In the genomic region with DNA sequence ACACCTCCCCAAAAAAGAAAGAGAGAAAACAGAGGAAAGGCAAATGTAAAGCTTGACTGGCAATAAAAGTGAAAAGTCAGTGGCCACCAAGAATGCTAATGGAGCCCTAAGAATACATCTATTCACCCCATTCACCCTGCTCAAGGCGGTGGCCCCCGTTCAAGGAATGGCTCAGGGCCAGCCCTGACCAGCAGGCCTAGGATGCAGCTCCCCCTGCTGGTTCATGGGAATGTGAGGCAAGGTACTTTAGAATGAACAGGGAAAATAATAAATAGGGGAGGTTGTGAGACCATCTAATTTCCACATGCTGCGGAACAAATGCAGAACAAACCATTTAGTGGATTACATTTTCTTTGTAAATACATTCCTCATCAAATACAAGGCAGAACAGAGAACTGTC, we compare ENCODE assay signal across 8 mouse cellular contexts. TPM values are rescaled to one million over a fixed set of nuclear protein-coding genes. Genes with fewer than 3 reads are reported as not detected.
DNase-seq lines count a peak whose midpoint lies in the region; ATAC-seq lines count a peak whose summit lies in the region.

No protein-coding gene starts in this region.

- H3K9ac ChIP-seq in heart, embryonic 12.5 days: no peak overlapping the region
- no peak overlapping the region for H3K9ac ChIP-seq in midbrain, embryonic 14.5 days (replicated peaks; ENCODE audit: low read length)

- no peaks in the 10 kb centered on the region for H3K9me3 ChIP-seq in heart, embryonic 12.5 days (replicated peaks)
- no peaks in the 10 kb centered on the region for H3K9me3 ChIP-seq in hindbrain, embryonic 10.5 days
- H3K9me3 ChIP-seq in midbrain, embryonic 14.5 days (ENCODE audit: control insufficient read depth, low read length): no peaks in the 10 kb centered on the region

- H3K27me3 ChIP-seq in heart, embryonic 12.5 days (replicated peaks): no peaks in the 10 kb centered on the region
- H3K27me3 ChIP-seq in hindbrain, embryonic 10.5 days (ENCODE audit: insufficient read depth, poor library complexity, severe bottlenecking): no peaks in the 10 kb centered on the region
- no peaks in the 10 kb centered on the region for H3K27me3 ChIP-seq in midbrain, embryonic 14.5 days (ENCODE audit: control insufficient read depth, insufficient read depth, low read length)

- DNase-seq in heart, adult 18-20 months: peak; percentile 71 to 85
- peak; percentile 57 for DNase-seq in R1 (ENCODE audit: low read depth, low spot score)
- DNase-seq in embryo, embryonic 10.5 days (ENCODE audit: low spot score): peak; percentile 82
- DNase-seq in hindbrain, embryonic 10.5 days (ENCODE audit: low spot score): peak; percentile 58
- peak; percentile 36 to 78 for DNase-seq in layer of hippocampus, postnatal 25 days (ENCODE audit: extremely low spot score in 1 of 2, low spot score in 1 of 2)
- peak; percentile 84 for DNase-seq in midbrain, embryonic 14.5 days
- peak; percentile 82 for DNase-seq in testis, postnatal 10 days (ENCODE audit: low spot score)

- H3K27ac ChIP-seq in heart, embryonic 12.5 days (ENCODE audit: poor library complexity, severe bottlenecking): no peak overlapping the region
- no peak overlapping the region for H3K27ac ChIP-seq in hindbrain, embryonic 10.5 days
- no peak overlapping the region for H3K27ac ChIP-seq in midbrain, embryonic 14.5 days (replicated peaks; ENCODE audit: low read depth, low read length)

- WGBS in heart, embryonic 12.5 days: 61% methylated on average over 3 of the region's 3 CpGs
- 51% methylated on average over 3 of the region's 3 CpGs for WGBS in hindbrain, embryonic 10.5 days
- 30% methylated on average over 3 of the region's 3 CpGs for WGBS in midbrain, embryonic 14.5 days

- no peak for ATAC-seq in heart, embryonic 12.5 days (ENCODE audit: insufficient number of reproducible peaks, low FRiP score)
- ATAC-seq in midbrain, embryonic 14.5 days (ENCODE audit: low FRiP score, low TSS enrichment): no peak

- peaks cover 25% of the 10 kb centered on the region for H3K4me1 ChIP-seq in heart, embryonic 12.5 days (replicated peaks)
- no peaks in the 10 kb centered on the region for H3K4me1 ChIP-seq in hindbrain, embryonic 10.5 days (replicated peaks)
- no peaks in the 10 kb centered on the region for H3K4me1 ChIP-seq in midbrain, embryonic 14.5 days (ENCODE audit: control insufficient read depth, insufficient read depth, low read length)

- H3K4me2 ChIP-seq in heart, embryonic 12.5 days: no peak overlapping the region
- no peak overlapping the region for H3K4me2 ChIP-seq in midbrain, embryonic 14.5 days (ENCODE audit: low read length)

- H3K36me3 ChIP-seq in heart, embryonic 12.5 days: peaks cover 82% of the 10 kb centered on the region
- peaks cover 100% of the 10 kb centered on the region for H3K36me3 ChIP-seq in hindbrain, embryonic 10.5 days
- peaks cover 92% of the 10 kb centered on the region for H3K36me3 ChIP-seq in midbrain, embryonic 14.5 days (ENCODE audit: control insufficient read depth, insufficient read depth, low read length)

- no peak overlapping the region for H3K4me3 ChIP-seq in heart, embryonic 12.5 days
- no peak overlapping the region for H3K4me3 ChIP-seq in hindbrain, embryonic 10.5 days
- no peak overlapping the region for H3K4me3 ChIP-seq in midbrain, embryonic 14.5 days (replicated peaks; ENCODE audit: low read depth, low read length)

RNA-seq across cellular contexts. Expression of a gene that starts 20.4 kb away (rescaled TPM):
- total RNA-seq in heart, adult 18-20 months (2021): under 1 TPM; 0.69 to 0.74 TPM
- 0.09 TPM in 1 of 2 replicates, not detected in the other for polyA plus RNA-seq in heart, embryonic 12.5 days (2016; fragmentation: Nextera tagmentation; extraction: Ambion mirVana)
- polyA plus RNA-seq in hindbrain, embryonic 10.5 days (2016; fragmentation: Nextera tagmentation; extraction: Ambion mirVana): 0.21 and 0.24 TPM in 2 replicates
- under 1 TPM; 0.49 to 0.75 TPM for total RNA-seq in layer of hippocampus, postnatal 25 days (2021)
- polyA plus RNA-seq in midbrain, embryonic 14.5 days (2014; fragmentation: Nextera tagmentation; extraction: Ambion mirVana): 0.34 TPM in 1 of 2 replicates, not detected in the other

RNA-seq across cellular contexts. Expression of a gene that starts 43.1 kb away (rescaled TPM):
- 10 to 100 TPM; 20.5 to 24.5 TPM for total RNA-seq in heart, adult 18-20 months (2021)
- 8.0 and 10.6 TPM in 2 replicates for polyA plus RNA-seq in heart, embryonic 12.5 days (2016; fragmentation: Nextera tagmentation; extraction: Ambion mirVana)
- 22.9 and 26.0 TPM in 2 replicates for polyA plus RNA-seq in hindbrain, embryonic 10.5 days (2016; fragmentation: Nextera tagmentation; extraction: Ambion mirVana)
- 10 to 100 TPM in 1 of 2 experiments, 1 to 10 TPM in 1; 7.0 to 10.3 TPM for total RNA-seq in layer of hippocampus, postnatal 25 days (2021)
- 10.5 and 11.2 TPM in 2 replicates for polyA plus RNA-seq in midbrain, embryonic 14.5 days (2014; fragmentation: Nextera tagmentation; extraction: Ambion mirVana)
